Mouse (Mus musculus) MEL (cell line): Measurements from ENCODE around the gene Hnrnpc. TPM values are rescaled to one million over a fixed set of nuclear protein-coding genes. Genes with fewer than 3 reads are reported as not detected.

ENCODE experiments used
- DNase-seq: peaks from one replicate; pipeline ENCODE4 v3.0.0; 2011; ENCODE audit warnings: low read depth, low spot score
- H3K27ac ChIP-seq: 2 replicates; pipeline ENCODE4 v1.5.1; 2012; ENCODE audit warnings: low read depth, mild to moderate bottlenecking, control low read depth, low read length, moderate library complexity; ENCODE audit not compliant: control insufficient read depth
- H3K27me3 ChIP-seq, 2 experiments: fragments of 150-350 bp in 1 of 2; sonication (generic) in 1 of 2; 2 replicates each; pipeline ENCODE4 v1.6.1; 2012; ENCODE audit warnings: low read length in 2 of 2, mild to moderate bottlenecking in 2 of 2, improper control_type of control experiment in 1 of 2, moderate library complexity in 1 of 2; ENCODE audit not compliant: insufficient read depth in 2 of 2, control insufficient read depth in 1 of 2
- H3K36me3 ChIP-seq, 2 experiments: 2 replicates each; pipeline ENCODE4 v1.6.1; 2012 to 2014; ENCODE audit warnings: low read length in 2 of 2, improper control_type of control experiment in 1 of 2, inconsistent platforms in 1 of 2, mild to moderate bottlenecking in 1 of 2; ENCODE audit not compliant: insufficient read depth in 2 of 2, control insufficient read depth in 1 of 2
- H3K4me1 ChIP-seq, 2 experiments: fragments of 150-350 bp in 1 of 2; sonication (generic) in 1 of 2; 2 replicates each; pipeline ENCODE4 v1.6.1; 2012; ENCODE audit warnings: low read length in 2 of 2, improper control_type of control experiment in 1 of 2, mild to moderate bottlenecking in 1 of 2; ENCODE audit not compliant: insufficient read depth in 2 of 2, control insufficient read depth in 1 of 2
- H3K4me3 ChIP-seq, 2 experiments: fragments of 150-350 bp in 1 of 2; sonication (generic) in 1 of 2; 2 replicates each; pipeline ENCODE4 v1.5.1; 2012; ENCODE audit warnings: low read depth in 2 of 2, low read length in 2 of 2, mild to moderate bottlenecking in 2 of 2, moderate library complexity in 2 of 2, control low read depth in 1 of 2, improper control_type of control experiment in 1 of 2; ENCODE audit not compliant: control insufficient read depth in 1 of 2, insufficient read depth in 1 of 2
- H3K79me2 ChIP-seq: 2 replicates; pipeline ENCODE4 v1.6.1; 2012; ENCODE audit warnings: mild to moderate bottlenecking, low read length, moderate library complexity; ENCODE audit not compliant: control insufficient read depth, poor library complexity, insufficient read depth
- H3K9ac ChIP-seq: 2 replicates; pipeline ENCODE4 v1.6.1; 2012; ENCODE audit warnings: low read depth, mild to moderate bottlenecking, control low read depth, low read length, moderate library complexity; ENCODE audit not compliant: control insufficient read depth, poor library complexity, severe bottlenecking
- H3K9me3 ChIP-seq: fragments of 150-350 bp; sonication (generic); replicated peaks from 2 replicates; pipeline ENCODE4 v1.6.1; 2012; ENCODE audit warnings: mild to moderate bottlenecking, low read length, improper control_type of control experiment, moderate library complexity; ENCODE audit not compliant: insufficient read depth
- BHLHE40 ChIP-seq: IDR thresholded peaks from 2 replicates; pipeline ENCODE4 v1.6.1; 2012; ENCODE audit warnings: low read depth, mild to moderate bottlenecking, inconsistent platforms, low read length, improper control_type of control experiment, borderline replicate concordance
- CHD1 ChIP-seq: IDR thresholded peaks from 2 replicates; pipeline ENCODE4 v1.6.1; 2012; ENCODE audit warnings: low read depth, mild to moderate bottlenecking, inconsistent platforms, low read length, improper control_type of control experiment
- CHD2 ChIP-seq: IDR thresholded peaks from 2 replicates; pipeline ENCODE4 v1.6.1; 2011; ENCODE audit warnings: low read length, improper control_type of control experiment
- CTCF ChIP-seq, 3 experiments: IDR thresholded peaks in 2 of 3; conservative IDR thresholded peaks in 1 of 3; 2 replicates each; pipeline ENCODE4 v1.5.1; 2011 to 2012; ENCODE audit warnings: low read length in 3 of 3, low read depth in 2 of 3, mild to moderate bottlenecking in 2 of 3, improper control_type of control experiment in 1 of 3, inconsistent platforms in 1 of 3, mixed read lengths in 1 of 3, moderate library complexity in 1 of 3; ENCODE audit not compliant: control insufficient read depth in 1 of 3, insufficient read depth in 1 of 3, poor library complexity in 1 of 3, severe bottlenecking in 1 of 3
- ELF1 ChIP-seq: IDR thresholded peaks from 2 replicates; pipeline ENCODE4 v1.6.1; 2014; ENCODE audit warnings: low read depth, mild to moderate bottlenecking, inconsistent platforms, low read length, improper control_type of control experiment, moderate library complexity
- ETS1 ChIP-seq: IDR thresholded peaks from 2 replicates; pipeline ENCODE4 v1.6.1; 2012; ENCODE audit warnings: low read depth, mild to moderate bottlenecking, inconsistent platforms, low read length, improper control_type of control experiment, moderate library complexity
- JUND ChIP-seq: IDR thresholded peaks from 2 replicates; pipeline ENCODE4 v1.6.1; 2011; ENCODE audit warnings: low read depth, mild to moderate bottlenecking, improper control_type of control experiment, low read length
- KAT2A ChIP-seq: conservative IDR thresholded peaks from 2 replicates; pipeline ENCODE4 v1.6.1; 2012; ENCODE audit warnings: low read depth, low read length, improper control_type of control experiment, inconsistent platforms
- MAFK ChIP-seq: IDR thresholded peaks from 2 replicates; pipeline ENCODE4 v1.6.1; 2011; ENCODE audit warnings: low read depth, mild to moderate bottlenecking, low read length, improper control_type of control experiment, borderline replicate concordance
- MAX ChIP-seq: IDR thresholded peaks from 2 replicates; pipeline ENCODE4 v1.6.1; 2011; ENCODE audit warnings: low read length, improper control_type of control experiment
- MXI1 ChIP-seq: IDR thresholded peaks from 2 replicates; pipeline ENCODE4 v1.6.1; 2011; ENCODE audit warnings: mild to moderate bottlenecking, low read depth, low read length, improper control_type of control experiment
- NELFE ChIP-seq: IDR thresholded peaks from 2 replicates; pipeline ENCODE4 v1.6.1; 2011; ENCODE audit warnings: low read depth, low read length, improper control_type of control experiment
- NRF1 ChIP-seq: IDR thresholded peaks from 2 replicates; pipeline ENCODE4 v1.6.1; 2014; ENCODE audit warnings: low read depth, mild to moderate bottlenecking, inconsistent platforms, low read length, improper control_type of control experiment, moderate library complexity; ENCODE audit not compliant: poor library complexity, insufficient read depth, severe bottlenecking
- POLR2AphosphoS5 ChIP-seq: IDR thresholded peaks from 2 replicates; pipeline ENCODE4 v1.6.1; 2012; ENCODE audit warnings: low read depth, borderline replicate concordance, mild to moderate bottlenecking, inconsistent platforms, low read length, moderate library complexity, mixed read lengths
- RCOR1 ChIP-seq: IDR thresholded peaks from 2 replicates; pipeline ENCODE4 v1.6.1; 2012; ENCODE audit warnings: low read depth, mild to moderate bottlenecking, inconsistent platforms, low read length, improper control_type of control experiment
- SMC3 ChIP-seq: IDR thresholded peaks from 2 replicates; pipeline ENCODE4 v1.6.1; 2011; ENCODE audit warnings: low read depth, low read length, improper control_type of control experiment
- TCF12 ChIP-seq: IDR thresholded peaks from 2 replicates; pipeline ENCODE4 v1.6.1; 2014; ENCODE audit warnings: low read depth, mild to moderate bottlenecking, inconsistent platforms, low read length, improper control_type of control experiment, moderate library complexity
- USF1 ChIP-seq: IDR thresholded peaks from 2 replicates; pipeline ENCODE4 v1.6.1; 2014; ENCODE audit warnings: low read depth, mild to moderate bottlenecking, inconsistent platforms, low read length, improper control_type of control experiment, moderate library complexity
- USF2 ChIP-seq, 2 experiments: IDR thresholded peaks; 2 replicates each; pipeline ENCODE4 v1.6.1; 2011 to 2012; ENCODE audit warnings: improper control_type of control experiment in 2 of 2, low read length in 2 of 2, borderline replicate concordance in 1 of 2, inconsistent platforms in 1 of 2, low read depth in 1 of 2, mild to moderate bottlenecking in 1 of 2; ENCODE audit not compliant: insufficient read depth in 1 of 2
- ZKSCAN1 ChIP-seq: IDR thresholded peaks from 2 replicates; pipeline ENCODE4 v1.6.1; 2012; ENCODE audit warnings: low read depth, mild to moderate bottlenecking, inconsistent platforms, low read length, improper control_type of control experiment, moderate library complexity
- ZNF384 ChIP-seq: IDR thresholded peaks from 2 replicates; pipeline ENCODE4 v1.6.1; 2012; ENCODE audit warnings: low read depth, mild to moderate bottlenecking, inconsistent platforms, low read length, improper control_type of control experiment
- polyA plus RNA-seq, 2 experiments: library from polyadenylated mRNA; stranded (reverse) in 1 of 2; unstranded in 1 of 2; fragments of >175 nt in 1 of 2; fragments of >200 nt in 1 of 2; gene quantifications; 2 replicates each; pipeline versions ENCODE4 v1.2.1 to v1.2.4; 2012; ENCODE audit warnings: low replicate concordance in 2 of 2, low read depth in 1 of 2; ENCODE audit not compliant: insufficient read length in 2 of 2, insufficient read depth in 1 of 2, missing spikeins in 1 of 2
- total RNA-seq: library from RNA; depleted of rRNA; stranded (reverse); fragments of 300-350 nt; gene quantifications from 2 replicates; pipeline ENCODE4 v1.2.3, GENCODE M21; 2012

Gene Hnrnpc
- total and polyA plus RNA-seq, 3 experiments, result 272 to 3,096 (median 626) TPM

DNA sequence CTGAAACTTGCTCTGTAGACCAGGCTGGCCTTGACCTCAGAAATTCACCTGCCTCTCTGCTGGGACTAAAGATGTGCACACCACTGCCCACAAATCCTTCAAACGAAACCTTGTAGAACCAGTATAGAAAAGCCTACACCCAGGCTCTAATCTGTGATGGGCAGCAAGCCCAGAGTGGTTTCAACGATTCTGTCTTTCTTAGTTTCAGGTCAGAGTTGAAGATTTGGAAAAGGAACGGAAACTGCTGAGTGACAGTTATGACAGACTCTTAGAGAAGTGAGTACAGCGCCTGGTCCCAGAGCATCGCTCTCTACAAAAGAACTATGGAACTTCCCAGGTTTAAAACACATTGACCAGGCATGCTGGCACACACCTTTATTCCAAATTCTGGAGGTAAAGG lies 29.8 kb upstream of the Hnrnpc start:
- Histone ChIP-seq H3K27me3 (peaks cover 0 to under 1% of the 10 kb centered on the region in 2 experiments; a peak in 1 of 4 replicates), H3K79me2 (no peaks in the 10 kb centered on the region), H3K9ac (no peak overlapping the region), H3K36me3 (no peaks in the 10 kb centered on the region; a peak in 1 of 4 replicates)
- DNase-seq, result peak; percentile 36
- TF ChIP-seq MAFK (no peak), CHD2 (no peak), NRF1 (no peak), TCF12 (no peak), USF1 (no peak), MAX (no peak), NELFE (no peak), MXI1 (no peak), USF2 (IDR thresholded peaks at IDR 0.05; ENCODE audit: borderline replicate concordance in 1 of 2, insufficient read depth in 1 of 2, low read depth in 1 of 2, low read length in 2 of 2) (no peak), CTCF (IDR thresholded peaks at IDR 0.05 in 2 of 3, conservative IDR thresholded peaks at IDR 0.05 in 1 of 3; ENCODE audit: control insufficient read depth in 1 of 3, insufficient read depth in 1 of 3, low read depth in 2 of 3, low read length in 3 of 3, poor library complexity in 1 of 3, severe bottlenecking in 1 of 3) (no peak)
- TF ChIP-seq, all 39 proteins: peak for 0
- no peak overlapping the region for H3K4me3 ChIP-seq
- H3K27ac ChIP-seq, result no peak overlapping the region
- no peaks in the 10 kb centered on the region for H3K9me3 ChIP-seq
- peaks cover 0 to 3% of the 10 kb centered on the region in 2 experiments; a peak in 1 of 4 replicates for H3K4me1 ChIP-seq

DNA sequence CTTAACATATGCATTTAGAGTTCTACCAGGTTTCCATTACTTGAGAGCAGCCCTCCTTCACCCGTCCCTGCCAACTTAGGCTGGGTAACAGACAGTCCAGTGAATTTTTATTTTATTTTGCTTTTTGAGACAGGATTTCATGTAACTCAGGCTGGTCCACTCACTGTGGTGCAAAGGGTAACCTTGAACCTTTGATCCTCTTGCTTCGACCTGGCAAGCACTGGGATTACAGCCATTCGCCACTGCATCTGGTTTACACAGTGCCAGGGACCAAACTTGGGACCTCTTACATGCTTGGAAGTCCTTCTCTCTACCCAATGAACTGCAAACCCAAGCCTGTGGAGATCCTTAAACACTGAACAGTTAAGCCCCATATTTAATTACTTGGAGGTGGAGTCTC lies 20.8 kb upstream of the Hnrnpc start:
- no peak for TF ChIP-seq TCF12
- no peak for TF ChIP-seq RCOR1
- no peak for TF ChIP-seq ZKSCAN1
- no peak for TF ChIP-seq ZNF384
- TF ChIP-seq USF2 (IDR thresholded peaks at IDR 0.05; ENCODE audit: borderline replicate concordance in 1 of 2, insufficient read depth in 1 of 2, low read depth in 1 of 2, low read length in 2 of 2), result no peak
- TF ChIP-seq ETS1, result no peak
- no peak for TF ChIP-seq BHLHE40
- no peak for TF ChIP-seq POLR2AphosphoS5
- no peak for TF ChIP-seq ELF1
- TF ChIP-seq SMC3, result no peak
- TF ChIP-seq JUND, result no peak
- no peak for TF ChIP-seq CTCF (IDR thresholded peaks at IDR 0.05 in 2 of 3, conservative IDR thresholded peaks at IDR 0.05 in 1 of 3; ENCODE audit: control insufficient read depth in 1 of 3, insufficient read depth in 1 of 3, low read depth in 2 of 3, low read length in 3 of 3, poor library complexity in 1 of 3, severe bottlenecking in 1 of 3)
- no peak for TF ChIP-seq KAT2A
- no peak for TF ChIP-seq CHD1
- DNase-seq, result no peak
- peaks cover 0 to 4% of the 10 kb centered on the region in 2 experiments for H3K27me3 ChIP-seq
- H3K79me2 ChIP-seq, result no peaks in the 10 kb centered on the region
- H3K4me3 ChIP-seq, result no peak overlapping the region
- H3K36me3 ChIP-seq, result no peaks in the 10 kb centered on the region
- no peaks in the 10 kb centered on the region for H3K4me1 ChIP-seq
- no peak overlapping the region for H3K9ac ChIP-seq
- no peaks in the 10 kb centered on the region for H3K9me3 ChIP-seq
- no peak overlapping the region for H3K27ac ChIP-seq
